Mouse (Mus musculus): ENCODE data around the gene Tmem151a. TPM values are rescaled to one million over a fixed set of nuclear protein-coding genes. Genes with fewer than 3 reads are reported as not detected.
A peak's percentile ranks its signal among the peaks of the same experiment; 100 is the strongest.

Gene Tmem151a
- polyA plus RNA-seq, 1 experiment from 2014 or later, result 34.0 TPM

DNA sequence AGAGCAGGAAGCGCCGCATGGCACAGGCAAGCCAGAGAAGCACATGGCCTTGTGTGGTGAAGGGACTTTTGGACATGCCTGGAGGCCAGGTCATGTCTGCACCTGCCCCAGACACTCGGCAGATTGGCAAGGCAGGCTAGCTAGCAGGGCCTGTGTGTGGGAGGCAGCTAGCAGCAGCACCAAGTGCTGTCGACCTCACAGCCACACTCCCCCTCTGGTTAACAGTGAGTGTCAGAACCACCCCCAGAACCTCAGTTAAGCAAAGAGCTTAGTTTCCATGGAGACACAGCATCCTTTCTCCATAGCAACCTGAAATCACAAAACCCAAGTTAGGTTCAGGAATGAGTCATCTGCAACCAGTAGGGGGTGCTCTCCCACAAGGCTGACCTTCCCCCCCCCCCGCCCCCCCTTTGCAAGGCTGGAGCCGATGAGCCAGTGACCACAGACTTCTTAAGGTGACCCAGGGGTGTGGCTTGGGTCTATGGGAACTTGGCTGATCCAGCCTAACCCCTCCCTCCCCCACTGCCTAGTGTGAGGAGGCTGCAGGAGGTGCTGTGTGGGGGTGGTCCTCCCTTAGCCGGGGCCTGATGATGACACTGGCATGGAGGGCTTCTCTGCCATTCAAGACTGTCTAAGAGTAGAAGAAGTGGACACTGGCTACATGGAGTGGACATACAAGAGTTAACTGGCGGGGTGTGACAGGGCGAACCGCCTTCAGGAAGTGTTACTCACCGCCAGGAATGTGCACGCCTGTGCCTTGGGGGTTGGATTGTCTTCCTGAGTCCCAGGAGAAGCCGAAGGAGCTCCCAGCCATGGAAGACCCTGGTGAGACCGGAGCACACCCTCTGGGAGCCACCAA, 35.1 kb downstream of the Tmem151a start, which contains the start of gene Rin1:
Gene Rin1, plus strand, starts transcription at position 435 of the 859 bp plus-strand sequence.
- Histone ChIP-seq H3K27me3 (peaks cover 38% of the 10 kb centered on the region), H3K9me3 (no peaks in the 10 kb centered on the region), H3K27ac (replicated peaks) (no peak within 1 kb of the TSS), H3K4me1 (replicated peaks) (peaks cover 8% of the 10 kb centered on the region), H3K4me3 (0 out of 2 replicates have a peak within 1 kb of the TSS, but pooled peaks have one; percentile 3), H3K9ac (no peak within 1 kb of the TSS), H3K4me2 (peak within 1 kb of the TSS; percentile 16), H3K36me3 (peaks cover 27% of the 10 kb centered on the region)
- peak; percentile 46; the same call in 1 of the 2 replicates for ATAC-seq (ENCODE audit: low FRiP score, low read depth)
- 21% methylated on average over 14 of the region's 14 CpGs for WGBS

DNA sequence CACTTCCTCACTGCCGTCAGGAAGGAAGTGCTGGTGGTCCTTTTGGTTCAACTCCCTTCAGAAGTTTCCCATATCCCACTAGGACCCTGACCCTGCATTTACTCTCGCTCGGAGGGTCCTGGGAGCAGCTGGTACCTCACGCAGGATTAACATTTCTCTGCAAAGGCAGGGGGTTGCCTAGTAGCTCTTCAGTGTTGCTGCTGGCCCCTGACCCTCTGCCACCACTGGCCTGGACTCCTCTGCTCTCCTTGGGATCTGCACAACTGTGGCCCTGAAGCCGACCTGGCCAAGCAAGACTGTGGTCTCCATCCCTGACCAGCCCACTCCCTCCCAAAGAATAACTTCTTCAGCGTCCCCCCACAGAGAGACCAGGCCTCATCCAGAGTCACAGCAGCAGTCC, 36.0 kb downstream of the Tmem151a start:
- H3K9ac ChIP-seq, result no peak overlapping the region
- H3K4me3 ChIP-seq, result no peak overlapping the region
- H3K36me3 ChIP-seq, result peaks cover 27% of the 10 kb centered on the region
- 70% methylated on average over 6 of the region's 6 CpGs for WGBS
- H3K4me2 ChIP-seq, result no peak overlapping the region
- no peak for ATAC-seq (ENCODE audit: low FRiP score, low read depth)
- no peaks in the 10 kb centered on the region for H3K9me3 ChIP-seq
- H3K27me3 ChIP-seq, result peaks cover 38% of the 10 kb centered on the region
- peaks cover 8% of the 10 kb centered on the region for H3K4me1 ChIP-seq (replicated peaks)
- no peak overlapping the region for H3K27ac ChIP-seq (replicated peaks)

DNA sequence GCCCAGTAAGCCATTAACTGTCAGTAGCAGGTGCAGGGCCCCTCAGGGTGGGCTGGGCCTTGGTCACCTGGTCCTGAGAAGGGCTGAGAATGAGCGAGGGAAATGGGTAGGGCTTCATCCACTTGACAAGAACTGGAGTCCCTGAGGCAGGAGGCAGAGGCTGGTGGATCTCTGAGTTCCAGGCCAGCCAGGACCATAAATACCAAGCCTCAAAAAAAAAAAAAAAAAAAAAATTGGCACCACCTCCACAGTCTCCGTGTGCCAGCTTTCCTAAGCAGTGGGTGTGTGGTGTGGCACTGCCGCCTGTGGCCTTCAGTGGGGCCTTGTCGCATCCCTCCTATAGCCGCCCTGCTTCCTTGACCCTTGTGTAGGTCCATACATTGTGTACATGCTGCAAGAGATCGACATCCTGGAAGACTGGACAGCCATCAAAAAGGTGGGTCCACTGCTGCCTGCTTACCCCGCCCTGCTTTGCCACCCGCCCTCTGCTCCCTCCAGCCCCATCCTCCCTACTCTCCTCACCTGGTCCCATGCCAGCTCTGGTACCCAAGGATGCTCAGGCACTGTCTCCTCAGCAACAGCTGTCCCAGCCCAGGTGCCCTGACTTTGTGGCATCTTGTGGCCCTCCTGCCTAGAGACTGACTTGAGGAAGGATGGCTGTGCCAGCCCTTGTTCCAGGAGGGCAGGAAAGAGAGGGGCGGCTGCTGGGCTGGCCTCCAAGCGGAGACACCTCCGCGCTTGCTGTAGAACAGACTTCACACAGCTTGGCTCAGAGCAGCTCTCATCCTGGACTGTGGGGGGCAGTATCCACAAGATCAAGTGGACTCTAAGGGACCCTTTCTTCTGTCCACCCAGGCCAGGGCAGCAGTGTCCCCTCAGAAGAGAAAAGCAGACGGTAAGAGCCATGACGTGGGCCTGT, 36.9 kb downstream of the Tmem151a start:
- Histone ChIP-seq H3K4me1 (replicated peaks) (peaks cover 8% of the 10 kb centered on the region), H3K27me3 (peaks cover 32% of the 10 kb centered on the region), H3K9ac (no peak overlapping the region), H3K36me3 (peaks cover 32% of the 10 kb centered on the region), H3K4me3 (no peak overlapping the region), H3K9me3 (no peaks in the 10 kb centered on the region), H3K27ac (replicated peaks) (no peak overlapping the region), H3K4me2 (no peak overlapping the region)
- 86% methylated on average over 14 of the region's 14 CpGs for WGBS
- ATAC-seq (ENCODE audit: low FRiP score, low read depth), result no peak

- no peak for ATAC-seq (ENCODE audit: low FRiP score, low read depth)
- Histone ChIP-seq H3K9ac (no peak overlapping the region), H3K27ac (replicated peaks) (no peak overlapping the region), H3K9me3 (no peaks in the 10 kb centered on the region), H3K27me3 (peaks cover 4% of the 10 kb centered on the region), H3K4me1 (replicated peaks) (peaks cover 26% of the 10 kb centered on the region), H3K36me3 (peaks cover 36% of the 10 kb centered on the region), H3K4me2 (no peak overlapping the region), H3K4me3 (no peak overlapping the region)
- WGBS, result 79% methylated on average over 4 of the region's 4 CpGs
These were observed 39.8 kb downstream of the Tmem151a start for GRCm38 (mm10) chr19:5045531-5045930.

- Histone ChIP-seq H3K36me3 (peaks cover 13% of the 10 kb centered on the region), H3K4me1 (replicated peaks) (peaks cover 37% of the 10 kb centered on the region), H3K9ac (peak overlapping the region; percentile 95), H3K27ac (replicated peaks) (peak overlapping the region; percentile 67), H3K4me2 (peak overlapping the region; percentile 96), H3K4me3 (peak overlapping the region; percentile 91), H3K27me3 (no peaks in the 10 kb centered on the region), H3K9me3 (no peaks in the 10 kb centered on the region)
- ATAC-seq (ENCODE audit: low FRiP score, low read depth), result no peak
- 2% methylated on average over 16 of the region's 16 CpGs for whole genome bisulfite sequencing
These were observed 43.7 kb downstream of the Tmem151a start for GRCm38 (mm10) chr19:5041588-5041987.

DNA sequence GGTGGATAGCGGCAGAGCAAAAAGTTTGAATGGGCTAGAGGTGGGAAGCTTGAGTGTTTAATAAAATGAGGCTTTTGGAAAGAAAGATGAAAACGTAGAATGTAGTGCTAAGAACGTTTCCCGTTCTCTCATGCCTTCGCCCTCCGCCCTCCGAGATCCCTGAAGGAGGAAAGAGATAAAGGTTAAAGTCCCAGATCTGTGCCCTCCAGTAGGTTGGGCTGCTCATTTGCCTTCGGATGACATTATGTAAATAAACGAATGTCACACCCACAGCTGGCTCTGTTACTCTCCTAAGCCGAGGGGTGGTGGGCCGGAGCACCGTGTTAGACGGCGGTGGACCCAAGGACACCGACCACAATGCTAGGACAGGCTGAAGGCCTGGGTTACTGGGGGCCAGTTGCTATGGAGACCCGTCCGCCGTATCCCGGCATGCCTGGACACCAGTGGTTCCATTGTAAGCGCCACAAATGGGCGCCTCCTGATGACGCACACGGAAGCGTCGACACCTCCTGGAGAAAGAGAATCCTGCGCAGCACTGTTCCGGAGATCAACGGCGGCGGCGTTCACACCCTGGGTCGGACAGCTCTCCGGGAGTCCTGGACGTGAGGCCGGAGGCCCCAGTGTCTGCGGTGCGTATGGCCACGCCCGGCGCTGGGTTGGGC, 44.3 kb downstream of the Tmem151a start, which contains the start of gene Brms1:
Gene Brms1, plus strand, starts transcription at position 493 of the 662 bp plus-strand sequence.
- Histone ChIP-seq H3K4me1 (replicated peaks) (peaks cover 37% of the 10 kb centered on the region), H3K9me3 (no peaks in the 10 kb centered on the region), H3K4me2 (peak within 1 kb of the TSS; percentile 96), H3K36me3 (peaks cover 9% of the 10 kb centered on the region; the same call in 1 of the 2 replicates), H3K27ac (replicated peaks) (peak within 1 kb of the TSS; percentile 67), H3K9ac (peak within 1 kb of the TSS; percentile 95), H3K27me3 (no peaks in the 10 kb centered on the region), H3K4me3 (peak within 1 kb of the TSS; percentile 91)
- peak; percentile 60 for ATAC-seq (ENCODE audit: low FRiP score, low read depth)
- 7% methylated on average over 40 of the region's 40 CpGs for WGBS

- WGBS, result 11% methylated on average over 41 of the region's 41 CpGs
- H3K9ac ChIP-seq, result peak overlapping the region; percentile 95
- H3K27me3 ChIP-seq, result no peaks in the 10 kb centered on the region
- ATAC-seq (ENCODE audit: low FRiP score, low read depth), result no peak; the same call in 1 of the 2 replicates
- peaks cover 9% of the 10 kb centered on the region; the same call in 1 of the 2 replicates for H3K36me3 ChIP-seq
- peak overlapping the region; percentile 96 for H3K4me2 ChIP-seq
- H3K9me3 ChIP-seq, result no peaks in the 10 kb centered on the region
- peaks cover 37% of the 10 kb centered on the region for H3K4me1 ChIP-seq (replicated peaks)
- H3K27ac ChIP-seq (replicated peaks), result peak overlapping the region; percentile 92
- peak overlapping the region; percentile 91 for H3K4me3 ChIP-seq
These were observed 45.8 kb downstream of the Tmem151a start for GRCm38 (mm10) chr19:5039301-5040114.

DNA sequence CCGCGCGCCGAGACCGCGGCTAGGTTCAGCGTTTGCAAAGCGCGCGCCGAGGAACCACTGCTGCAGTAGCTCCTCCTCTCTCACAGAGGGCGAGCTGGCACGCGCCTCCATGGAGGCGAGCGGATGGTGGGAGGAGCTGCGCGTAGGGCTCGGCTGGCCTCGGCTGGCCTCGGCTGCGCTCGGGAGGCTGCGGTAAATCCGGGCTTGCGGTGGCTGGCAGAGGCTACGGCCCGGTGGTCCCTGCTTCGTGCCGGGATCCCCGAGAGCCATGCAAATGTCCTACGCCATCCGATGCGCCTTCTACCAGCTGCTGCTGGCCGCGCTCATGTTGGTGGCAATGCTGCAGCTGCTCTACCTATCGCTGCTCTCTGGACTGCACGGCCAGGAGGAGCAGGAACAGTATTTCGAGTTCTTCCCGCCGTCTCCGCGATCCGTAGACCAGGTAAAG, 46.6 kb downstream of the Tmem151a start, which contains the start of the genes B4gat1 and AC124502.3:
Gene B4gat1, plus strand, starts transcription at position 118 of the 448 bp plus-strand sequence.
Gene AC124502.3, plus strand, starts transcription at position 183 of the 448 bp plus-strand sequence.
- Histone ChIP-seq H3K27me3 (no peaks in the 10 kb centered on the region), H3K9me3 (no peaks in the 10 kb centered on the region), H3K4me2 (peak within 1 kb of the TSS; percentile 96), H3K27ac (replicated peaks) (peak within 1 kb of the TSS; percentile 92), H3K36me3 (peaks cover 5% of the 10 kb centered on the region; the same call in 1 of the 2 replicates), H3K4me1 (replicated peaks) (peaks cover 37% of the 10 kb centered on the region), H3K9ac (peak within 1 kb of the TSS; percentile 95), H3K4me3 (peak within 1 kb of the TSS; percentile 91)
- under 1% methylated on average over 44 of the region's 44 CpGs for WGBS
- peak; percentile 93 for ATAC-seq (ENCODE audit: low FRiP score, low read depth)

- Histone ChIP-seq H3K4me2 (peak overlapping the region; percentile 96), H3K27me3 (no peaks in the 10 kb centered on the region), H3K36me3 (peaks cover 3% of the 10 kb centered on the region; the same call in 1 of the 2 replicates), H3K9ac (peak overlapping the region; percentile 95), H3K9me3 (no peaks in the 10 kb centered on the region), H3K4me3 (peak overlapping the region; percentile 91), H3K4me1 (replicated peaks) (peaks cover 36% of the 10 kb centered on the region), H3K27ac (replicated peaks) (peak overlapping the region; percentile 92)
- 6% methylated on average over 32 of the region's 32 CpGs for WGBS
- peak; percentile 59 for ATAC-seq (ENCODE audit: low FRiP score, low read depth)
These were observed 47.4 kb downstream of the Tmem151a start for GRCm38 (mm10) chr19:5037678-5038571.

- H3K9me3 ChIP-seq, result no peaks in the 10 kb centered on the region
- WGBS, result 86% methylated on average over 4 of the region's 4 CpGs
- H3K9ac ChIP-seq, result no peak overlapping the region
- no peak for ATAC-seq (ENCODE audit: low FRiP score, low read depth)
- H3K27me3 ChIP-seq, result no peaks in the 10 kb centered on the region
- no peak overlapping the region for H3K4me3 ChIP-seq
- H3K4me2 ChIP-seq, result no peak overlapping the region
- no peaks in the 10 kb centered on the region; the same call in 1 of the 2 replicates for H3K36me3 ChIP-seq
- H3K4me1 ChIP-seq (replicated peaks), result peaks cover 22% of the 10 kb centered on the region
- H3K27ac ChIP-seq (replicated peaks), result no peak overlapping the region
These were observed 48.8 kb downstream of the Tmem151a start for GRCm38 (mm10) chr19:5036577-5036976.
